Mouse (Mus musculus): ENCODE data around the gene Sfrp2. TPM values are rescaled to one million over a fixed set of nuclear protein-coding genes. Genes with fewer than 3 reads are reported as not detected.
A peak's percentile ranks its signal among the peaks of the same experiment; 100 is the strongest.

Gene Sfrp2
- polyA plus RNA-seq, 1 experiment from 2014 or later = 37.6 TPM

DNA sequence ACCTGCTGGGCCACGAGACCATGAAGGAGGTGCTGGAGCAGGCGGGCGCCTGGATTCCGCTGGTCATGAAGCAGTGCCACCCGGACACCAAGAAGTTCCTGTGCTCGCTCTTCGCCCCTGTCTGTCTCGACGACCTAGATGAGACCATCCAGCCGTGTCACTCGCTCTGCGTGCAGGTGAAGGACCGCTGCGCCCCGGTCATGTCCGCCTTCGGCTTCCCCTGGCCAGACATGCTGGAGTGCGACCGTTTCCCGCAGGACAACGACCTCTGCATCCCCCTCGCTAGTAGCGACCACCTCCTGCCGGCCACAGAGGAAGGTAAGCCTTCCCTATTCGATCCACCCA, 577 bp downstream of the Sfrp2 start:
- 0% methylated on average over 25 of the region's 25 CpGs for WGBS
- Histone ChIP-seq H3K9ac (replicated peaks; ENCODE audit: low read length) (peak overlapping the region; percentile 70), H3K27ac (replicated peaks; ENCODE audit: low read depth, low read length) (0 out of 2 replicates have a peak overlapping the region, but pooled peaks have one; percentile 32), H3K4me3 (replicated peaks; ENCODE audit: low read depth, low read length) (peak overlapping the region; percentile 59), H3K4me1 (ENCODE audit: control insufficient read depth, insufficient read depth, low read length) (peaks cover 26% of the 10 kb centered on the region), H3K4me2 (ENCODE audit: low read length) (peak overlapping the region; percentile 95), H3K27me3 (ENCODE audit: control insufficient read depth, insufficient read depth, low read length) (no peaks in the 10 kb centered on the region; the same call in 1 of the 2 replicates), H3K9me3 (ENCODE audit: control insufficient read depth, low read length) (no peaks in the 10 kb centered on the region), H3K36me3 (ENCODE audit: control insufficient read depth, insufficient read depth, low read length) (no peaks in the 10 kb centered on the region)
- ATAC-seq (ENCODE audit: low FRiP score, low TSS enrichment) (no peak), DNase-seq (no peak)

DNA sequence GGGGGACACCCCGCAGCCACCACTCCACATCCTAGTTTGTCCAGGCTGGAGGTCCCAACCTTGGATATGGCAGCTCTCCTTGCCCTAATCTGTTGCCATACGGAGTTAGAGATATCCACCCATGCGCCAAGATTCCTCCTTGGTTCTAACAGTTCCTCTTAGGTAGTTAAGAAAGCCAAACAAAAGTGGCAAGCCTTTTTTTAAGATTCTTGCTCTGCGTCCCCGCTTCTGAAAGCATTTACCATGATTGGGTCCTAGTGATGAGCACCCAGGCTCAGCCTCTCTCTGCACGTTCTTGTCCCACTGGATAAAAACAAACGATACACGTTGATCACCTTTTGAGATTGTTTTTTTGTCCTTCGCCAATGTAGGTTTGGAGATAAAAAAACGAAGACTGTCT, 1.0 kb downstream of the Sfrp2 start:
- Histone ChIP-seq H3K9me3 (ENCODE audit: control insufficient read depth, low read length) (no peaks in the 10 kb centered on the region), H3K27me3 (ENCODE audit: control insufficient read depth, insufficient read depth, low read length) (no peaks in the 10 kb centered on the region; the same call in 1 of the 2 replicates), H3K4me2 (ENCODE audit: low read length) (peak overlapping the region; percentile 95), H3K4me1 (ENCODE audit: control insufficient read depth, insufficient read depth, low read length) (peaks cover 26% of the 10 kb centered on the region), H3K4me3 (replicated peaks; ENCODE audit: low read depth, low read length) (peak overlapping the region; percentile 59), H3K9ac (replicated peaks; ENCODE audit: low read length) (peak overlapping the region; percentile 70; the same call in 1 of the 2 replicates), H3K27ac (replicated peaks; ENCODE audit: low read depth, low read length) (no peak overlapping the region), H3K36me3 (ENCODE audit: control insufficient read depth, insufficient read depth, low read length) (no peaks in the 10 kb centered on the region)
- no peak for ATAC-seq (ENCODE audit: low FRiP score, low TSS enrichment)
- DNase-seq = peak; percentile 26
- WGBS = 2% methylated on average over 10 of the region's 10 CpGs

DNA sequence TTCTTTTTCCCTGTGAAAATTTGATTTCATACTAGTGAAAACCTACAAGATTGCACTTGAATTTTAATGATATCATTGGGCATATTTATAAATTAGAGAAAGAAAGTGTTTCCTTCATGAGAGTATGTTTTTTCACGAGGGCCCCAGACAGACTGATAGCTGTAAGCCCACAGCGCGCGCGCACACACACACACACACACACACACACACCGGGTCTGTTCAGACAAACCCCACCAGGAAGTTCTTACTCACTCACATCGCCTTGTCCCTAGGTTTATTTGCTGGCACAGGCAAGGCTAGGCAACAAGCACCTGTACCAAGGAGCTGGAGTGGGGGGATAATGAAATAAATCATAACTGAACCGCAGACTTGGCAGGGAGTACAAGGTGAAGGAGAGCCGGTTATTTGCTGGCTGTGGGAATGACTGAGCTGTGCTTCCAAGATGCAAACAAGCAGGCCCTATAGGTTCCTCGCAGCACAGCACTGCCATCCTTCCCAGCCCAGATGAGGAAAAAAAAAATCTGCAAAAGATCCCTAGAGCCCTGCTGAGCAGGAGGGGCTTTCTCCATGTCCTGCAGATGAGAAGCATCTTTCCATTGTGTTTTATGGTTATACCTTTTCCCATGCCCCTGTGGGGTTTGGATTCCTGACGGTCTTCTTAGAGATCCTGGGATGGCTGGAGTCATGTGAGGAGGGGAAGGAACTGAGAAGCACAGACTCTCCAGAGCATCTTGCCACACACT, 2.3 kb downstream of the Sfrp2 start:
- no peak for ATAC-seq (ENCODE audit: low FRiP score, low TSS enrichment)
- Histone ChIP-seq H3K9ac (replicated peaks; ENCODE audit: low read length) (peak overlapping the region; percentile 21), H3K4me3 (replicated peaks; ENCODE audit: low read depth, low read length) (peak overlapping the region; percentile 4; the same call in 1 of the 2 replicates), H3K27me3 (ENCODE audit: control insufficient read depth, insufficient read depth, low read length) (no peaks in the 10 kb centered on the region; the same call in 1 of the 2 replicates), H3K36me3 (ENCODE audit: control insufficient read depth, insufficient read depth, low read length) (no peaks in the 10 kb centered on the region), H3K4me1 (ENCODE audit: control insufficient read depth, insufficient read depth, low read length) (peaks cover 24% of the 10 kb centered on the region), H3K27ac (replicated peaks; ENCODE audit: low read depth, low read length) (no peak overlapping the region), H3K4me2 (ENCODE audit: low read length) (peak overlapping the region; percentile 95), H3K9me3 (ENCODE audit: control insufficient read depth, low read length) (no peaks in the 10 kb centered on the region)
- 14% methylated on average over 11 of the region's 11 CpGs for WGBS
- peak; percentile 47 for DNase-seq

DNA sequence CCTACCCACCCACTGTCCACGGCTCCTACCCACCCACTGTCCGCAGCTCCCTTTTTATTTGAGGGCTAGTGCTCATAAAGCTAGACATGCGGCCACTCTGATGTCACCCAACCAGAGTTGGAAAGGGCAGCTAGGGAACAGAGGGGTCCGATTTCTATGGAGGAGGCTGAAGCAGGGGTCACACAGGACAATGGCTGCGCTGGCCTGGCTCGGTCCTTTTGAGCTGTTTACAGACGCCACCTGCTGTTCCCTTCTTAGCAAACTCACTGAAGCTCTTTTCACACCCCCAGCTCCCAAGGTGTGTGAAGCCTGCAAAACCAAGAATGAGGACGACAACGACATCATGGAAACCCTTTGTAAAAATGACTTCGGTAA, 2.9 kb downstream of the Sfrp2 start:
- 0 out of 2 replicates have a peak overlapping the region, but pooled peaks have one; percentile 21 for H3K9ac ChIP-seq (replicated peaks; ENCODE audit: low read length)
- H3K4me3 ChIP-seq (replicated peaks; ENCODE audit: low read depth, low read length) = 0 out of 2 replicates have a peak overlapping the region, but pooled peaks have one; percentile 4
- H3K36me3 ChIP-seq (ENCODE audit: control insufficient read depth, insufficient read depth, low read length) = no peaks in the 10 kb centered on the region
- peak; percentile 77 for DNase-seq
- no peak overlapping the region for H3K27ac ChIP-seq (replicated peaks; ENCODE audit: low read depth, low read length)
- no peaks in the 10 kb centered on the region for H3K9me3 ChIP-seq (ENCODE audit: control insufficient read depth, low read length)
- no peaks in the 10 kb centered on the region; the same call in 1 of the 2 replicates for H3K27me3 ChIP-seq (ENCODE audit: control insufficient read depth, insufficient read depth, low read length)
- ATAC-seq (ENCODE audit: low FRiP score, low TSS enrichment) = no peak
- WGBS = 2% methylated on average over 10 of the region's 10 CpGs
- peak overlapping the region; percentile 95 for H3K4me2 ChIP-seq (ENCODE audit: low read length)
- H3K4me1 ChIP-seq (ENCODE audit: control insufficient read depth, insufficient read depth, low read length) = peaks cover 21% of the 10 kb centered on the region

DNA sequence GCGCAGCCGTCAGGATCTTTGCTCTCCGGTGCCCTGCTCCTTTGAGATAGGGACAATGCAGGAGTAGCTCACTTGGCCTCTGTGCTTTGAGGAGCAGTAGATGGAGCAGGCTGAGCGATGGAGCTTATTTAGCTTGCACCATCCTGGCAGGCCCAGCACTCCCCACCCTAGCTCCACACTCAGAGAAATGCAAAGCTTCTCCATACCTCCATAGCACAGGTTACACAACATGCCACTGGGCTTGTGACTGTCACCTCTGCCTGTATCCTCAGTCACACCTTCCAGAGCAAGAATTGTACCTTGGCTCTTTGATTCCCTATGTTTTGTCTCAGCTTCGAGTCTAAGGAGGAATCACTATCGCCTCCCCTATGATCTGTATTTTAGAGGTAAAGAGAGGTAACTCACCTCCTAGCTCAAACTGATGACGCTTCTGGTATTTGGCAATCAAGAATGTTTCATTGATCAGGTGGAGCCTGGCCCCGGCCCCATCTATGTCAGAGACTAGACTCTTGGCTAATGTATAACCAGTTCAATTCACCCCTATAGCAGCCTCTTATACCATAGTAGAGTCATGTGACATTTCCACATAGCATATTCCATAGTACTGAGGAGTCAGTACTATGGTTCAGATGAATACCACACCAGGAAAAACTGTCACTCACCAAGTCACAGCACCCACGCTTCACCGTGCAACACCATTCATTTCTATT, 5.2 kb downstream of the Sfrp2 start:
- ATAC-seq (ENCODE audit: low FRiP score, low TSS enrichment) (no peak), DNase-seq (no peak)
- Histone ChIP-seq H3K4me1 (ENCODE audit: control insufficient read depth, insufficient read depth, low read length) (peaks cover 9% of the 10 kb centered on the region), H3K36me3 (ENCODE audit: control insufficient read depth, insufficient read depth, low read length) (no peaks in the 10 kb centered on the region), H3K27me3 (ENCODE audit: control insufficient read depth, insufficient read depth, low read length) (no peaks in the 10 kb centered on the region; the same call in 1 of the 2 replicates), H3K4me2 (ENCODE audit: low read length) (no peak overlapping the region), H3K27ac (replicated peaks; ENCODE audit: low read depth, low read length) (no peak overlapping the region), H3K9me3 (ENCODE audit: control insufficient read depth, low read length) (no peaks in the 10 kb centered on the region), H3K9ac (replicated peaks; ENCODE audit: low read length) (no peak overlapping the region), H3K4me3 (replicated peaks; ENCODE audit: low read depth, low read length) (no peak overlapping the region)
- WGBS = 92% methylated on average over 10 of the region's 10 CpGs

DNA sequence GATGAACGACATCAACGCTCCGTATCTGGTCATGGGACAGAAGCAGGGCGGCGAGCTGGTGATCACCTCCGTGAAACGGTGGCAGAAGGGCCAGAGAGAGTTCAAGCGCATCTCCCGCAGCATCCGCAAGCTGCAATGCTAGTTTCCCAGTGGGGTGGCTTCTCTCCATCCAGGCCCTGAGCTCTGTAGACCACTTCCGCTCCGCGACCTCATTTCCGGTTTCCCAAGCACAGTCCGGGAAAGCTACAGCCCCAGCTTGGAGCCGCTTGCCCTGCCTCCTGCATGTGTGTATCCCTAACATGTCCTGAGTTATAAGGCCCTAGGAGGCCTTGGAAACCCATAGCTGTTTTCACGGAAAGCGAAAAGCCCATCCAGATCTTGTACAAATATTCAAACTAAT, 7.2 kb downstream of the Sfrp2 start:
- Histone ChIP-seq H3K9ac (replicated peaks; ENCODE audit: low read length) (no peak overlapping the region), H3K27me3 (ENCODE audit: control insufficient read depth, insufficient read depth, low read length) (no peaks in the 10 kb centered on the region), H3K27ac (replicated peaks; ENCODE audit: low read depth, low read length) (no peak overlapping the region), H3K4me1 (ENCODE audit: control insufficient read depth, insufficient read depth, low read length) (peaks cover 9% of the 10 kb centered on the region), H3K4me3 (replicated peaks; ENCODE audit: low read depth, low read length) (no peak overlapping the region), H3K4me2 (ENCODE audit: low read length) (no peak overlapping the region), H3K36me3 (ENCODE audit: control insufficient read depth, insufficient read depth, low read length) (no peaks in the 10 kb centered on the region), H3K9me3 (ENCODE audit: control insufficient read depth, low read length) (no peaks in the 10 kb centered on the region)
- ATAC-seq (ENCODE audit: low FRiP score, low TSS enrichment) (no peak), DNase-seq (no peak)
- 94% methylated on average over 18 of the region's 18 CpGs for WGBS

DNA sequence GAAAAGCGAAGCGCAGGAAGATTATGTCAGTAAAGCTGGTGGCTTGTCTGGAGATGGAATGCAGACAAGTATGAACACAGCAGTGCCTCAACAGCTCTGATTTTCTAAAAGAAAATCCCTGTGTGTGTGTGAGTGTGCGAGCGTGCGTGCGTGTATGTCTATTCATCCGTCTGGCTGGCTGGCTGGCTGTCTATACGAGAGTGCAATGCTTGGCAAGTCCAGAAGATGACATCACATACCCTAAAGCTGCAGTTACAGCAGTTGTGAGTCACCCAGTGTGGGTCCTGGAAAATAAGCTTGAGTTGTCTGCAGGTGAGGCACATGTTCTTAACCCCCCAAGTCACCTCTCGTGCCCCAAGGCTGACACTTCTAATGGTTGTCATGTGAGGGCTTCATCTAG, 9.3 kb downstream of the Sfrp2 start:
- ATAC-seq (ENCODE audit: low FRiP score, low TSS enrichment) (no peak), DNase-seq (no peak)
- Histone ChIP-seq H3K4me1 (ENCODE audit: control insufficient read depth, insufficient read depth, low read length) (no peaks in the 10 kb centered on the region), H3K4me2 (ENCODE audit: low read length) (no peak overlapping the region), H3K4me3 (replicated peaks; ENCODE audit: low read depth, low read length) (no peak overlapping the region), H3K9ac (replicated peaks; ENCODE audit: low read length) (no peak overlapping the region), H3K9me3 (ENCODE audit: control insufficient read depth, low read length) (no peaks in the 10 kb centered on the region), H3K36me3 (ENCODE audit: control insufficient read depth, insufficient read depth, low read length) (no peaks in the 10 kb centered on the region), H3K27me3 (ENCODE audit: control insufficient read depth, insufficient read depth, low read length) (no peaks in the 10 kb centered on the region), H3K27ac (replicated peaks; ENCODE audit: low read depth, low read length) (no peak overlapping the region)
- 83% methylated on average over 9 of the region's 9 CpGs for WGBS

DNA sequence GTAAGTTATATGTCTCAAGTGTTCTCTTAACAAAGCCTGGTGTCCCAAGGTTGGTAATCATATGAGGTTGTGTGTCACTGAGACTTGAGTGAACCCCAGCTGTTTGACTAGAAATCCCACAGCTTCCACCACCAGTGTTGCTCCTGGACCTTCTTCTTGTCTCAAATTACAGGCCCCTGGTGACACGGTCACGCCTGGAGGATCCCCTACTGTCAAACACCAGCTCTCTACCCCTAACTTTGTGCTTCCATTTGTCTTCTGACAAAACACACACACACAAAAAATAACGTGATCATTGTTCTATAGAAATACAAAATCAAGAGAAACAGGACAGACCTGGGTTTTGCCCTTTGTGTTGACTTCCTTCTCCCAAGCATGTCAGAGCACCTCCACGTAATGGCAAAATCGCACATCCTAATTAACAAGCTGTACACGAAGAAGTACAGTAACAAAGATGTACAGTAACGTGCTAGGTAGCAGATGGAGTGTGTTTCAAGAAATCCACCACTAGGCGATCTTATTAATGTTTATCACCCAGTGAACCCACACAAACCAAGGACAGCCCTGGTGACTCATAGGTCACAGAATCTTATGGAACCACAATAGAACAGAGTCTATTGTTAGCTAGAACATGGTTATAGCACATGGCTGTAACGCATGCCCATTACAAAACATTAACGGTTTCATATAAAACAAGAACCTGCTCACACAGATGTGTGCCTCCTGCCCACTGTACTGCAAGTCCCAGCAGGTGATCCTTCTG, 15.5 kb downstream of the Sfrp2 start:
- ATAC-seq (ENCODE audit: low FRiP score, low TSS enrichment) (no peak), DNase-seq (no peak)
- WGBS = 88% methylated on average over 10 of the region's 10 CpGs
- Histone ChIP-seq H3K27ac (replicated peaks; ENCODE audit: low read depth, low read length) (no peak overlapping the region), H3K27me3 (ENCODE audit: control insufficient read depth, insufficient read depth, low read length) (no peaks in the 10 kb centered on the region), H3K4me2 (ENCODE audit: low read length) (no peak overlapping the region), H3K36me3 (ENCODE audit: control insufficient read depth, insufficient read depth, low read length) (no peaks in the 10 kb centered on the region), H3K9me3 (ENCODE audit: control insufficient read depth, low read length) (no peaks in the 10 kb centered on the region), H3K4me1 (ENCODE audit: control insufficient read depth, insufficient read depth, low read length) (0 out of 2 replicates have a peak, but pooled peaks cover 3% of the 10 kb centered on the region), H3K4me3 (replicated peaks; ENCODE audit: low read depth, low read length) (no peak overlapping the region), H3K9ac (replicated peaks; ENCODE audit: low read length) (no peak overlapping the region)
